Mouse (Mus musculus) MEL (cell line): Measurements from ENCODE around the gene Mogat1.

Source experiments
- CTCF ChIP-seq, 3 experiments: IDR thresholded peaks in 2 of 3; conservative IDR thresholded peaks in 1 of 3; 2 replicates each; pipeline ENCODE4 v1.5.1; 2011 to 2012; ENCODE audit warnings: low read length in 3 of 3, low read depth in 2 of 3, mild to moderate bottlenecking in 2 of 3, improper control_type of control experiment in 1 of 3, inconsistent platforms in 1 of 3, mixed read lengths in 1 of 3, moderate library complexity in 1 of 3; ENCODE audit not compliant: control insufficient read depth in 1 of 3, insufficient read depth in 1 of 3, poor library complexity in 1 of 3, severe bottlenecking in 1 of 3
- E2F4 ChIP-seq: IDR thresholded peaks from 2 replicates; pipeline ENCODE4 v1.6.1; 2011; ENCODE audit warnings: low read depth, low read length, improper control_type of control experiment, borderline replicate concordance
- ETS1 ChIP-seq: IDR thresholded peaks from 2 replicates; pipeline ENCODE4 v1.6.1; 2012; ENCODE audit warnings: low read depth, mild to moderate bottlenecking, inconsistent platforms, low read length, improper control_type of control experiment, moderate library complexity
- POLR2AphosphoS2 ChIP-seq: IDR thresholded peaks from 2 replicates; pipeline ENCODE4 v1.6.1; 2011; ENCODE audit warnings: low read length, improper control_type of control experiment
- RAD21 ChIP-seq: IDR thresholded peaks from 2 replicates; pipeline ENCODE4 v1.6.1; 2011; ENCODE audit warnings: mild to moderate bottlenecking, low read depth, low read length, improper control_type of control experiment
- SMC3 ChIP-seq: IDR thresholded peaks from 2 replicates; pipeline ENCODE4 v1.6.1; 2011; ENCODE audit warnings: low read depth, low read length, improper control_type of control experiment
- TCF12 ChIP-seq: IDR thresholded peaks from 2 replicates; pipeline ENCODE4 v1.6.1; 2014; ENCODE audit warnings: low read depth, mild to moderate bottlenecking, inconsistent platforms, low read length, improper control_type of control experiment, moderate library complexity
- ZKSCAN1 ChIP-seq: IDR thresholded peaks from 2 replicates; pipeline ENCODE4 v1.6.1; 2012; ENCODE audit warnings: low read depth, mild to moderate bottlenecking, inconsistent platforms, low read length, improper control_type of control experiment, moderate library complexity

- TF ChIP-seq ETS1 (no peak), RAD21 (no peak), POLR2AphosphoS2 (no peak), CTCF (IDR thresholded peaks at IDR 0.05 in 2 of 3, conservative IDR thresholded peaks at IDR 0.05 in 1 of 3; ENCODE audit: control insufficient read depth in 1 of 3, insufficient read depth in 1 of 3, low read depth in 2 of 3, low read length in 3 of 3, poor library complexity in 1 of 3, severe bottlenecking in 1 of 3) (no peak), SMC3 (no peak), ZKSCAN1 (no peak), TCF12 (no peak), E2F4 (no peak)
Observed at GRCm38 (mm10) chr1:78510862-78511261, at the start of gene Mogat1.
